25 mouse cellular contexts compared by ENCODE assay signal in the genomic region with DNA sequence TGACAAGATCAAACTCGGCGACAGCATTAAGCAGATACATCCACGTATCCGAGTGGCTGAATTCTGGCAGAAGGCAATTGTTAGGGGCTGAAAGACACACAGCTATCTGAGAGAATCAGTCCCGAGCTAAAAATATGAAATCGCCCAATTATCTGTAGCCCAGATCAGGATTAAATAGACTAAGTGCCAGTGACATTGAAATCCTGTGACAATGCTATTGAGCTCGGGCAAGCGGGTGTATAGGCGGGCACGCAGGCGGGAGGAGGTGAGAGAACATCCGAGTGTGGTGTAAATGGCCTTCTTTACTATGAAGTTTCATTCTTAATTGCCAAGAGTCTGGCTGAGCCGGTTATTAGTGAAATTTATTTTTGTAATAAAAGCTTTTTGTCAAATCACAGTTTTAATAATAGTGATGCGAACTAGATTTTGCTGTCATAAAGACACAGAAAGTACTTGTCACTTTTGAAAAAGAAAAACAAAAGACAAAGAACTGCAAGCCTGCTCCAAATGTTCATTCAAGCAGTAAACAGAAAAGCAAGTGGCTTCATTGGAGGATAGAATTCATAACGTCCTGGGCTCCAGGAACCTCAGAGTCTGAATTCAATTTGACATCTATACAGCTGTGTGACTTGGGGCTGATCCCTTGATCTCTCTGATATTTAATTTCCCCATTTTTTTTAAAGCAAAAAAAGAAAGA. TPM values are rescaled to one million over a fixed set of nuclear protein-coding genes. Genes with fewer than 3 reads are reported as not detected.
DNase-seq lines count a peak whose midpoint lies in the region; ATAC-seq and TF ChIP-seq lines count a peak whose summit lies in the region.
"Had no signal": no experiment of that assay in that cellular context is flagged by ENCODE, and none has a peak within 500 bp of the region (broad histone marks: within the 10 kb centered on the region; RNA-seq: fewer than 3 reads in every experiment).

No protein-coding gene starts in this region.

- no peak overlapping the region for H3K4me3 ChIP-seq in neural tube, embryonic 15.5 days (replicated peaks)
- H3K4me3 ChIP-seq in forebrain, embryonic 11.5 days (ENCODE audit: low read depth, low read length) = no peak overlapping the region
- no peak overlapping the region for H3K4me3 ChIP-seq in forebrain, postnatal 0 days (ENCODE audit: low read depth, low read length)
- H3K4me3 ChIP-seq: embryonic facial prominence, embryonic 12.5 days; gastrocnemius, adult 2 months; heart, embryonic 15.5 days; limb, embryonic 15.5 days; midbrain, embryonic 12.5 days; myocyte had no signal

- peak overlapping the region; percentile 41; the same call in 1 of the 2 replicates for H3K27ac ChIP-seq in neural tube, embryonic 15.5 days (replicated peaks)
- 0 out of 2 replicates have a peak overlapping the region, but pooled peaks have one; percentile 25 for H3K27ac ChIP-seq in forebrain, embryonic 11.5 days (ENCODE audit: low read depth, low read length)
- 0 out of 2 replicates have a peak overlapping the region, but pooled peaks have one; percentile 43 for H3K27ac ChIP-seq in forebrain, postnatal 0 days (ENCODE audit: low read depth, low read length)
- H3K27ac ChIP-seq: embryonic facial prominence, embryonic 12.5 days; gastrocnemius, adult 2 months; heart, embryonic 15.5 days; hindbrain, embryonic 14.5 days; kidney, postnatal 0 days; limb, embryonic 15.5 days; liver, embryonic 14.5 days; midbrain, embryonic 12.5 days had no signal

- H3K9ac ChIP-seq in neural tube, embryonic 15.5 days (replicated peaks) = no peak overlapping the region
- no peak overlapping the region for H3K9ac ChIP-seq in forebrain, embryonic 11.5 days (ENCODE audit: low read length)
- no peak overlapping the region for H3K9ac ChIP-seq in forebrain, postnatal 0 days
- H3K9ac ChIP-seq: embryonic facial prominence, embryonic 12.5 days; heart, embryonic 15.5 days; hindbrain, embryonic 14.5 days; limb, embryonic 15.5 days; liver, embryonic 14.5 days; lung, embryonic 14.5 days; midbrain, embryonic 12.5 days had no signal

- H3K27me3 ChIP-seq in neural tube, embryonic 15.5 days (replicated peaks) = peaks cover 5% of the 10 kb centered on the region; the same call in 1 of the 2 replicates
- H3K27me3 ChIP-seq in forebrain, embryonic 11.5 days (ENCODE audit: control insufficient read depth, insufficient read depth, low read length) = no peaks in the 10 kb centered on the region
- H3K27me3 ChIP-seq in forebrain, postnatal 0 days (ENCODE audit: insufficient read depth, low read length) = no peaks in the 10 kb centered on the region
- H3K27me3 ChIP-seq: embryonic facial prominence, embryonic 12.5 days had no signal

- H3K4me2 ChIP-seq in neural tube, embryonic 15.5 days = no peak overlapping the region
- no peak overlapping the region for H3K4me2 ChIP-seq in forebrain, embryonic 11.5 days (ENCODE audit: low read depth, low read length, severe bottlenecking)
- no peak overlapping the region for H3K4me2 ChIP-seq in forebrain, postnatal 0 days (ENCODE audit: low read depth)
- H3K4me2 ChIP-seq: embryonic facial prominence, embryonic 12.5 days; heart, embryonic 15.5 days; hindbrain, embryonic 14.5 days; limb, embryonic 15.5 days; lung, embryonic 14.5 days; midbrain, embryonic 12.5 days had no signal

- TF ChIP-seq CTCF in forebrain, postnatal 0 days (IDR thresholded peaks at IDR 0.05; ENCODE audit: low read depth) = no peak

- no peaks in the 10 kb centered on the region for H3K9me3 ChIP-seq in neural tube, embryonic 15.5 days (replicated peaks)
- H3K9me3 ChIP-seq in forebrain, embryonic 11.5 days (ENCODE audit: control insufficient read depth, low read length) = no peaks in the 10 kb centered on the region
- no peaks in the 10 kb centered on the region for H3K9me3 ChIP-seq in forebrain, postnatal 0 days (ENCODE audit: low read length)
- H3K9me3 ChIP-seq: embryonic facial prominence, embryonic 12.5 days; heart, embryonic 15.5 days; limb, embryonic 15.5 days; midbrain, embryonic 12.5 days had no signal

- H3K4me1 ChIP-seq in neural tube, embryonic 15.5 days = peaks cover 27% of the 10 kb centered on the region
- peaks cover 23% of the 10 kb centered on the region for H3K4me1 ChIP-seq in forebrain, embryonic 11.5 days (replicated peaks; ENCODE audit: control insufficient read depth, insufficient read depth, low read length)
- peaks cover 11% of the 10 kb centered on the region; the same call in 1 of the 2 replicates for H3K4me1 ChIP-seq in forebrain, postnatal 0 days (ENCODE audit: insufficient read depth)
- H3K4me1 ChIP-seq: heart, embryonic 15.5 days had no signal

- ATAC-seq in neural tube, embryonic 15.5 days (ENCODE audit: low FRiP score) = no peak
- no peak for ATAC-seq in forebrain, embryonic 11.5 days (replicated peaks; ENCODE audit: low FRiP score)
- peak; percentile 10; the same call in 1 of the 2 replicates for ATAC-seq in forebrain, postnatal 0 days
- ATAC-seq in erythroid progenitor cell, adult 5-6 weeks (replicated peaks; ENCODE audit: low FRiP score, poor library complexity, severe bottlenecking) = no peak

- no peaks in the 10 kb centered on the region for H3K36me3 ChIP-seq in neural tube, embryonic 15.5 days
- H3K36me3 ChIP-seq in forebrain, embryonic 11.5 days (ENCODE audit: control insufficient read depth, insufficient read depth, low read length) = no peaks in the 10 kb centered on the region
- H3K36me3 ChIP-seq in forebrain, postnatal 0 days (ENCODE audit: insufficient read depth) = no peaks in the 10 kb centered on the region
- H3K36me3 ChIP-seq: embryonic facial prominence, embryonic 12.5 days; heart, embryonic 15.5 days; limb, embryonic 15.5 days; midbrain, embryonic 12.5 days had no signal

- 72% methylated on average over 15 of the region's 15 CpGs for WGBS in neural tube, embryonic 15.5 days
- WGBS in forebrain, embryonic 11.5 days = 41% methylated on average over 15 of the region's 15 CpGs
- 23% methylated on average over 15 of the region's 15 CpGs for WGBS in forebrain, postnatal 0 days

- DNase-seq in neural tube, embryonic 10.5 days (ENCODE audit: extremely low spot score, low spot score) = no peak
- DNase-seq in forebrain, embryonic 11.5 days (ENCODE audit: low spot score) = no peak
- no peak for DNase-seq in forebrain, postnatal 0 days
- no peak for DNase-seq in spleen, postnatal 36 days (ENCODE audit: low spot score in 2 of 2)
- DNase-seq in natural killer cell, adult 2 months (ENCODE audit: low spot score in 2 of 2) = no peak
- DNase-seq: adrenal gland, postnatal 36 days; cerebellum, adult 11 months; cerebellum, postnatal 10 days; gastrocnemius, adult 2 months; heart, postnatal 36 days; kidney, adult 2 months; lung, embryonic 14.5 days; right cerebral cortex, postnatal 14 days had no signal

RNA-seq across cellular contexts. Expression of gene Dmrtb1, which starts 46.5 kb away (rescaled TPM):
- polyA plus RNA-seq in neural tube, embryonic 15.5 days (2015; fragmentation: Nextera tagmentation; extraction: Ambion mirVana) = 7.7 and 9.0 TPM in 2 replicates
- 6.0 and 7.4 TPM in 2 replicates for polyA plus RNA-seq in forebrain, embryonic 11.5 days (2014; fragmentation: Nextera tagmentation; extraction: Ambion mirVana)
- total RNA-seq in forebrain, postnatal 0 days (2014; rRNA removed) = 9.6 and 14.0 TPM in 2 replicates
- polyA plus RNA-seq in forebrain, postnatal 0 days (2015; fragmentation: Nextera tagmentation; extraction: Ambion mirVana) = 13.6 and 21.7 TPM in 2 replicates
- total RNA-seq in erythroid progenitor cell, adult 5-6 weeks (2015; ENCODE audit: low replicate concordance) = not detected in 2 replicates
- total RNA-seq in erythroid progenitor cell, adult 5-6 weeks (2017; ENCODE audit: low replicate concordance) = not detected in 2 replicates
- total RNA-seq: adrenal gland, postnatal 36 days; gastrocnemius, adult 2 months; heart, postnatal 36 days; megakaryocyte, adult 5-6 weeks had no signal
- polyA plus RNA-seq: heart, embryonic 15.5 days; intestine, embryonic 14.5 days; kidney, postnatal 0 days; lung, embryonic 14.5 days; myocyte had no signal
